Mouse (Mus musculus) testis, adult 2 months (tissue): ENCODE measurements around the gene Nos1ap.

Experiments
- CTCF ChIP-seq: fragments of 200-500 bp; IDR thresholded peaks from 2 replicates; pipeline ENCODE4 v1.5.1; 2012; ENCODE audit warnings: low read depth, mild to moderate bottlenecking, inconsistent platforms, low read length, moderate library complexity; ENCODE audit not compliant: control insufficient read depth, insufficient read depth, insufficient replicate concordance
- POLR2A ChIP-seq: fragments of 200-500 bp; IDR thresholded peaks from 2 replicates; pipeline ENCODE4 v1.6.1; 2012; ENCODE audit warnings: low read depth, mild to moderate bottlenecking, inconsistent platforms, low read length, moderate library complexity; ENCODE audit not compliant: control insufficient read depth

GRCm38 (mm10) chr1:170485119-170485518, 104.5 kb downstream of the Nos1ap start:
- TF ChIP-seq CTCF (no peak), POLR2A (no peak)
